Comparison of ENCODE assay signal across 1 mouse cellular context in the genomic region with DNA sequence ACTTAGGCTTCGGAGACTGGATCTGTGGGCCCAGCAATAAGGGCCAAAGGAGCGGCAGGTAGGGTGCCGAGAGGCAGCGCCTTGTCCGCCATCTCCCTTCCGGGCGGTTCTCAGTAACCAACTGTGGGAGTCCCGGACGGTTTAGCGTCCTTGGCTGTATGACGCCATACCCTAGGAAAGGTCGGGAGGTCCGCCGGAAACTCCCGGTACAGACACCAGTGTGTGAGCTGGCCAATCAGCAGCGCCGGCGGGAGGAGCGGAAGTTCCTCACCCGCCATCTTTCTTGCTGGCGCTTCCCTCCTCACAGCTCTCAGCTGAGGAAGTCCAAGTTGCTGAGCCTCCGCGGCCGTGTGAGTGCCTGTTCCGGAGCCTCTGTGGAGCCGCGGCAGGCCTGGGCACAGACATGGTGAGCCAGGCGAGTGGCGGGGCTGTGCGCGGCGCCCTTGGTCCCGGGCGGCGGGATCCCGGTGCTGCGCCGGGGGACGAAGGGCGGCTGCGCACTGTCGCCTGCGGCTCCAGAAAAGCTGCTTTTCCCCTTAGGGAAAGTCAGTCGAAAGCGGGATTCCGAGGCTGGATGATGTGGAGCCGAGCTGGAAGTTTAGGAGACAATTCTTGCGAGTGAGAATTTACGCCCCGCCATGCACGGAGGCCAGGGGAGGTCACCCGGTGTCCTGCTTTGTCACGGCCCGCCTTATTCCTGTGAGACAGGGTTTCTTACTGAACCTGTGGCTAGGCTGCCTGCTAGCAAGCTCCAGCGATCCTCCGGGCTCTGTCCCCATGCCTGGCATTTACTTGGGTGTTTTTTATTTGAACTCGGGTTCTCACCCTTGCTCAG.
A peak's percentile ranks its signal among the peaks of the same experiment; 100 is the strongest.
TF ChIP-seq lines count a peak whose summit lies in the region.

No protein-coding gene starts in this region.

TF ChIP-seq in MEL, 35 proteins besides CTCF, POLR2A, EP300 and RAD21:
- TF ChIP-seq ZNF384 (IDR thresholded peaks at IDR 0.05; ENCODE audit: low read depth, low read length) (no peak), GABPA (IDR thresholded peaks at IDR 0.05; ENCODE audit: low read depth, low read length) (no peak), ZMIZ1 (IDR thresholded peaks at IDR 0.05; ENCODE audit: low read depth, low read length) (peak; percentile 85), ETS1 (IDR thresholded peaks at IDR 0.05; ENCODE audit: low read depth, low read length) (peak; percentile 64), HCFC1 (IDR thresholded peaks at IDR 0.05; ENCODE audit: low read depth, low read length) (peak; percentile 90), NELFE (IDR thresholded peaks at IDR 0.05; ENCODE audit: low read depth, low read length) (peak; percentile 57; the same call in 1 of the 2 replicates), TCF12 (IDR thresholded peaks at IDR 0.05; ENCODE audit: low read depth, low read length) (peak; percentile 47; the same call in 1 of the 2 replicates), ELF1 (IDR thresholded peaks at IDR 0.05; ENCODE audit: low read depth, low read length) (peak; percentile 70; the same call in 1 of the 2 replicates), MYB (IDR thresholded peaks at IDR 0.05; ENCODE audit: low read depth, low read length) (peak; percentile 72), MXI1 (IDR thresholded peaks at IDR 0.05; ENCODE audit: low read depth, low read length) (peak; percentile 54), ZKSCAN1 (IDR thresholded peaks at IDR 0.05; ENCODE audit: low read depth, low read length) (no peak), GATA1 (IDR thresholded peaks at IDR 0.05; ENCODE audit: low read depth, low read length) (0 out of 2 replicates have a peak, but pooled peaks have one; percentile 13), UBTF (IDR thresholded peaks at IDR 0.05; ENCODE audit: borderline replicate concordance, insufficient read depth, low read depth, low read length) (no peak), TBP (IDR thresholded peaks at IDR 0.05; ENCODE audit: low read depth, low read length) (peak; percentile 59), SIN3A (IDR thresholded peaks at IDR 0.05; ENCODE audit: low read length) (peak; percentile 68), POLR2AphosphoS2 (IDR thresholded peaks at IDR 0.05; ENCODE audit: low read length) (peak; percentile 96), POLR2AphosphoS5 (IDR thresholded peaks at IDR 0.05; ENCODE audit: borderline replicate concordance, low read depth, low read length) (no peak), NRF1 (IDR thresholded peaks at IDR 0.05; ENCODE audit: insufficient read depth, low read depth, low read length, poor library complexity, severe bottlenecking) (peak; percentile 60), MAFK (IDR thresholded peaks at IDR 0.05; ENCODE audit: borderline replicate concordance, low read depth, low read length) (no peak), MAZ (IDR thresholded peaks at IDR 0.05; ENCODE audit: low read depth, low read length) (no peak), SMC3 (IDR thresholded peaks at IDR 0.05; ENCODE audit: low read depth, low read length) (peak; percentile 6; the same call in 1 of the 2 replicates), KAT2A (conservative IDR thresholded peaks at IDR 0.05; ENCODE audit: low read depth, low read length) (peak; percentile 74)
TF ChIP-seq in MEL: peak in this region for 15.
